Mouse (Mus musculus): ENCODE data around the gene Atg2a.
"Not testable (repeated sequence)": the region's sequence is repeated elsewhere in the genome, so short reads cannot be mapped to it uniquely, and the experiment has no call there.

The Atg2a gene

DNA sequence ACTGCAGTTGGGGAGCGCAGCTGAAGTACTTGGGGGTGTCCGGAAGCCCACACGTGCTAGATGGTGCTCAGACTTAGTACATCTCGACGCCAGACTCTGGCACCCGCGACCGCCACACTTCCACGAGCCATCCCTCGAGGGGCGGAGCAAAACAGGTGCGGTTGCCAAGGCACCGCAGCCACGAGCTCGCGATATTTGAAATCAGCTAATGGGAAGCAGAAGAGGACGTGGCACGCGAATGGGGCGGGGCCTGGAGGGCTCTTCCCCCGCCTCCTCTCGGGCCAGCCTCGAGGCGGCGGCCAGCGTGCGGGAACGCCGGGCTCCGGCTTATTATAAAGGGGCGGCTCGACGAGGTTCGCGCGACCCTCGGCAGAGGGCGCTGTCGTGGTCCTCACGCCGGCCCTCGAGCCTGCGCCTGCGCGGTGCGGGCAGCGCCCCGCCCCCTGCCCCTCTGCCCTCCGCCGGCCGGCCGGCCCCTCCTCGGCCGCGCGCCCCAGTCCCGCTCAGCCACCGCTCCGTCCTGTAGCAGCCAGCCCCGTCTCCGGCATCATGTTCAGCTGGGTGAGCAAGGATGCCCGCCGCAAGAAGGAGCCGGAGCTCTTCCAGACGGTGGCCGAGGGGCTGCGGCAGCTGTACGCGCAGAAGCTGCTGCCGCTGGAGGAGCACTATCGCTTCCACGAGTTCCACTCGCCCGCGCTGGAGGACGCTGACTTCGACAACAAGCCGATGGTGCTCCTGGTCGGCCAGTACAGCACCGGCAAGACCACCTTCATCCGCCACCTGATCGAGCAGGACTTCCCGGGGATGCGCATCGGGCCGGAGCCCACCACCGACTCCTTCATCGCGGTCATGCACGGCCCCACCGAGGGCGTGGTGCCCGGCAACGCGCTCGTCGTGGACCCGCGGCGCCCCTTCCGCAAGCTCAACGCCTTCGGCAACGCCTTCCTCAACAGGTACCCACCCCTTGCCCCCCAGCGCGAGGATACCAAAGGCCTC is 35.3 kb downstream of the Atg2a start, which contains the start of gene Ehd1:
Ehd1 (plus strand) TSS at position 300 of the 996 bp plus-strand sequence.
- DNase-seq = peak; percentile 99

DNA sequence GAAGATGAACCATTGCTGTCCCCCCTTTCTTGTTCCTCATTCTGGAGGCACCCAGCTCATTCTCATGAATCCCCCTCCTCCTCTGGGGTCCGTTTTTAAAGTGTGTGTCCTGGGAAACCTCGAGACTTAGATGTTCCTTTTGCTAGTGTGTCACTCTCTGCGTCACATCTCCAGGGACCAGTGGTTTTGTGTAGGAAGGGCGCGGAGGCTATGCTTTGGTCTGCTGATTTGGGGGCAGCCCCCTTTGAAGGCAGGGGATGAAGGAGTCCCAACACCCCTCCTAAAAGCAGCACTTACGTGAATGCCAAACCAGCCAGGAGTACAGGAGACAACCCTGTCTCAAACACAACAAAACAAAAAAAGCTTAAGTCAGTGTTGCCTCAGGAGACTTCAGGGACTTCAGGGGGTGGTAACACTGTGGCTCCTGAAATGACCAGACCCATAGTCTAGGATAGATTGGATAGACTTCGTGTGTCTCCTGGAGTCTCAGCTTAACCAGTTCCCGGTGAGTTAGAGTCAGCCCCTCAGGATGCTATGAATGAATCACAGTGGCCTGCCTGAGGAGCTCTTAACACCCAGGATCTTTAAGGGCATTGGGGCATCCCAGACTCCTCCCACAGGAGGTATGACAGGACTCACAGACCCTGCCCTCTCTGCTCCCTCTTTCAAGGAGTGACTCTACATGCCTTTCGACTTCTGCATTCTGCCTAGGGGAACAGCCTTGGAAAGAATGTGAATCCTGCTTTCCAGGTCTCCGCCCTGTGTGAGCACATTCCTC is 36.4 kb downstream of the Atg2a start:
- peak; percentile 88 for DNase-seq

DNA sequence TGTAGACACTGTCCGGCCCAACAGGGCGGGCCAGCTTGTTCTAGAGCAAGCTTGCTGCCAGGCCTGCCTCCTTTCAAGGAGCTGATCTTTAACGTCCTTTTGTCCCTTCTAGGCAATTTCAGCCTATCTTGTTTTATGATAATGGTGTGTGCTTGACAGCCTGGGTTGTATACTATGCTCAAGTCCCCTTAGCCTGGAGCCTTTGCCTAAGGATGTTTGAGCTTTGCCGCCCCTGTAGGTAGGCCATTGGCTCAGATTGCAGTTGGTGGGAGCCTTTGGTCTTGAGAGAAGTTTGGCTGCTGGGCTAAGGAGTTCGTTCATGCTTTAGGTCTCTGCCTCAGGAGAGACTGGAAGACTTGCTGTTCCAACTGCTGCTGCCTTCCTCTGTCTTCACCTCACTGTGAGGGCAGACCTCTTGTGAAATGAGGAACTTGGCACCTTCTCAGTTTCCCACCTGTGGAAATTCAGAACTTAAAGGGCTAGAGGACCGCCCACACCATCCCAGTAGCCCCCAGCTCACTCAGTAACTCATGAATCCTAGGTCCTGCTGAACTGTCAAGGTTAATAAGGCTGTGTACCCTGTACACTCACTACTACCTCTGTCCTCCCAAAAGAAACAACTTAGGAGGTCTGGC is 37.1 kb downstream of the Atg2a start:
- DNase-seq = no peak

DNA sequence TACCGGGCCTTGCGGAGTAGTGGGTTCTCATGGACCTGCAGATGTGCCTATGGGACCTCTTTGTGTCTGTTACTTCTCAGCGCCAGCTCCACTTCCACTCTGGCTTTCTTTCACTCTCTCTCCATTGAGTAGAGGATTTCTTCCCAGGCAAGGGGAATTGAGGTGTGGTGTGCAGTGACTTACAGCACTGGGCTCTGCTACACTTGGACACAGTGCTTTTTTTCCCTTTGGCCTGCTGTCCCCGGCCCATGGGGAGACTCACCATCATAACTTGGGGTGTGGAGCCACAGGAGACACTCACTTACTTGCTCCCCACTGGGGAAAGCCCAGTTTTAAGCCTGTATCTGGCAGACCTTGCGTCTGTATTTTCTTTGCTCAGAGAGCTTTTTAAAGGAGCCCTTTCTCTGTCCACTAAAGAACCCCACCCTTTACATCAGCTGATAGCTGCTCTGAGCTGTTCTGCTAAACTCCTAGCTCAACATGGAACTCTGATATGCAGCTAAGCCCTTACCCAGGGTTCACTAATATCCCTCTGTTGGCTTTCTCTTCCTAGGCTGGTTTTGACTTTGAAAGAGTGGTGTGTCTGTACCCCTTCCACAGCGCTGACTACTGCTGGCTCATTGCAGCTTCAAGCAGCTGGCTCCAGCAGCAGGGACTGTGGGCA is 38.1 kb downstream of the Atg2a start:
- no peak for DNase-seq

DNA sequence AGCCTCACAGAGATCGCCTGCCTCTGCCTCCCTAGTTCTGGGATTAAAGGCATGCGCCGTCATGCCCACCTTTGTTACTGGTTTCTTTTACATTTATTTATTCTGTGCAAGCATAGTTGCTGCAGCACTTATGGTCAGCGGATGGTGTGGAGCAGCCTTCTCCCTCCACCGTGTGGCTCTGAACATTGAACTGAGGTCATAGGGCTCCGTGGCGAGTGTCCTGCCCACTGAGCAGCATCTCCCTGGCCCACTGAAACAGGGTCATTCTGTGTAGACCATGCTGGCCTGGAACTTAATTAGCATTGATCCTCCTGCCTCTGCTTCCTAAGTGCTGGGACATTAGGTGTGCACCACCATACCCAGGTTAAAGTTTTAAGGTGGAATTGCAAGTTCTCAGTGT is 39.1 kb downstream of the Atg2a start:
- no peak for DNase-seq

DNA sequence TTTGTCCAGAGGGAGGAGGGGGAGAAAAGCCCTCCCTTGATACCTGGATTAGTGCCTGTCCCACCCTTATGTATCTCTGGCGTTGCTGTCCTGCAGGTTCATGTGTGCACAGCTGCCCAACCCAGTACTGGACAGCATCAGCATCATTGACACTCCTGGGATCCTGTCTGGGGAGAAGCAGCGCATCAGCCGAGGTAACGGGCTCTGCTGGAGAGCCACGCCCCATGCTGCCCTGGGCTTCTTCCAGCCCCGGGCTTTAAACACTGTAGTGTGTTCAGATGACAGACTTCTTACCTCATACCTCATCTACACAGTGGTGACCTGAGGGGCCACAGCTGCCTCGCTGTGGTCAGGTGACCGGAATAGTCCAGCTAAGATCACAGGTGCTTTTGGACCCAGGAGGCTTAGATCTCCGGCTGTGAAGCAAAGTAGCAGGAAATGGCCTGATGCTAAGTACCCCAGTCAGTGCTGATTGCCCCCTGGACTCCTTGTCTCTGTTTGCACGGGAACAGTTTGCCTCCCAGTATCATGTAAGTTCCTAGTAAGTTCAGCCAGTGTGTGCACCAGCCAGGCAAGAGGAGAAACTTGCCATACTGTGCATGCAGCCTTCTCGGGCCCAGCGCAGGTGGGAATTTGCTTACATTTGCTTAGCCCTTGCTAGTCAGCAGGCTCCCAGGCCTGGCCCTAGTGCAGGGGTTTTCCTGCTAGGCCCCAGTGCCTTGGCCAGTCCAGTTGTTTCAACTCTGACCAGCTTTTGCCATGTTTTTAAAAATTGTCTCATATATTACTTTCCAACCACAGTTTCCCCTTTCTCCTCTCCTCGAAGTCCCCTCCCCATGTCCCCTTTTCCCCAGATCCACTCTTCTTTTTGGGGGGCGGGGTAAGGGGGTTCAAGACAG is 39.9 kb downstream of the Atg2a start:
- no peak for DNase-seq

DNA sequence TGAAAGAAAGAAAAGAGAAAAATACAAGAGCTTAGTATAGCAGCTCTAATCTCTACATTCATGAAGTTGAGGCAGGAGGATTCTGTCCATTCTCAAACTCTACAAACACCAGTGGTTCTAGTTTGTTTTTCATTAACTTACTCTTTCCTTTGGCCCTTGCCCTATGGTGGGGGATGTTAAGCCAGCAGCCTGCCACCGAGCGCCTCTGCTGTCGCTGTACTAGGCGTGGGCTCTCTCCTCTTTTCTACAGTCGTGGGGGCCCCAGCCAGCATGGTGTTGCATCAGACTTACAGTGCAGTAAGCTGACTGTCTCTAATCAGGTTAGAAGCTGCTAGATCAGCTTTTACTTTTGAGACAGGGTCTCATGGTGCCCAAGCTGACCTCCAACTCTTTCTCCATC is 41.5 kb downstream of the Atg2a start:
- DNase-seq = no peak

DNA sequence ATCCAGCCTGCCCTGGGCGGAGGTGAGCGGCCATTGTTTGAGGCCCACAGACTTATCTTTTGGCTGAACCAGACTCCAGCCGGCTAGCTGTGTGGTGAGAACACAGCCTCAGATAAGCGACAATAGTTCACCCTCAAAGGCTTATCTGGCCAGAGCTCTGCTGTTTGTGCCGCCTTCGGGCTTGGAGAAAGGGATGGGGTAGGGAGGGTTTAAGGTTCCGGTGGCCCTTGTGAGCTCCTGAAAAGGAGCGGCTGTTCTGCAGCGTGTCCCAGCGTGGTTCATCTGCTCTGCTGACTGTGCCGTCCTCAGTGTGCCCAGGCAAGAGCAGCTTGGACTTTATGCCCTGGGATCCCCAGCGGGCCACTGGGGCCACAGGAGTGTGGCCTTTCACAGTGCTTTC is 43.0 kb downstream of the Atg2a start:
- no peak for DNase-seq

DNA sequence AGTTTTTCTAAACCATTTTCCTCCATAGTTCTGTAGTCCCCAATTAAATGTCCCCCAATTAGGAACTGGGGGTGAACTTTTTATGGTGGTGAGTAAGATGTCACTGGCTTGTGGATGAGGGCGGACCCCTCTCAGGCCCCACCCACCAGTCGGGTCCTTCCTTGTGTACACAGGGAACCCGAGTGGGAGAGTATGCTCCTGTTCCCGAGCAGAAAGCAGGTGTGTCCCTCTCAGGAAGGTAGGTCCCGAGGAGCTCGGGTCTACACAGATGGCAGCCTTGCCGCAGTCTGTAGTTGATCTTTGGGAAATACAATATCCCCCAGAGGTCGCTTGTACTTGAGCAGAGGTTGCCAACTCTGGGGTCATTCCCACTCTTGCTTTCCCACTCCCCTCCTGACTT is 43.8 kb downstream of the Atg2a start:
- no peak for DNase-seq

DNA sequence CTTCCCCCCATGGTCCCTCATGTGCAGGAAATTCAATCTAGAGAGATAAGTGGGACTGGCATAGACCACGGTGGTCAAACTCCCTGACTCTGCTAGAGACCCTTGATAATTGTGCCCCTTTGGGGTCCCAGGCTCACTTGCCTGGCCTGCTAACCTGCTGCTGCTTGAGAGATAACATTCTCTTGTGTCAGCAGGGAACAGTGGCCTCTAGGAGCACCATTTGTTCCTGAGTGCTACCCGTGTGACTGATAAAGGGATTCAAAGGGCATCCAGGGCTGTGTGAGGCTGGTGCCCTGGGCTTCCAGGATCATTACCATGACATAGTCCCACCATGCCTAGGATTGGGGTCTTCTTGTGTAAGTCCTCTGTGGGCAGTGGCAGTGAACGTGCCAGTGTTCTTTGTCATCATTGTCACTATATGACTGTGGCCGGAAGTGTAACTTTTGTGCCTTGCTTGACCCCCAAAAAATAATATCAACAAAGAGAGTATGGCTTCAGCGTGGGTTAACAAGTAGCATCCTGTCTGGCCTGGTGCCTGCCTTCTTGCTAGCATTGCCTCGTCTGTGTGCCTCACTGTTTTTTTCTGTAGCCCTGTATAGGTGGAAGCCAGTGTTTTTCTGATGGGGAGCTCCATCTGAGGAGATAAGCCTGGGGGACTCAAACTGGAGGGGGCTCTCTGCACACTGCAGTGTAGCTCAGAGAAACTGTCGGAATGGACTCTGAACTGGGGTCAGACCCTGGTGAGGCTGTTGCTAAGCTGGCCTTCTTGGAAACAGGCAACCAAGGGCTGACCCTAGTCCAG is 44.4 kb downstream of the Atg2a start:
- no peak for DNase-seq

DNA sequence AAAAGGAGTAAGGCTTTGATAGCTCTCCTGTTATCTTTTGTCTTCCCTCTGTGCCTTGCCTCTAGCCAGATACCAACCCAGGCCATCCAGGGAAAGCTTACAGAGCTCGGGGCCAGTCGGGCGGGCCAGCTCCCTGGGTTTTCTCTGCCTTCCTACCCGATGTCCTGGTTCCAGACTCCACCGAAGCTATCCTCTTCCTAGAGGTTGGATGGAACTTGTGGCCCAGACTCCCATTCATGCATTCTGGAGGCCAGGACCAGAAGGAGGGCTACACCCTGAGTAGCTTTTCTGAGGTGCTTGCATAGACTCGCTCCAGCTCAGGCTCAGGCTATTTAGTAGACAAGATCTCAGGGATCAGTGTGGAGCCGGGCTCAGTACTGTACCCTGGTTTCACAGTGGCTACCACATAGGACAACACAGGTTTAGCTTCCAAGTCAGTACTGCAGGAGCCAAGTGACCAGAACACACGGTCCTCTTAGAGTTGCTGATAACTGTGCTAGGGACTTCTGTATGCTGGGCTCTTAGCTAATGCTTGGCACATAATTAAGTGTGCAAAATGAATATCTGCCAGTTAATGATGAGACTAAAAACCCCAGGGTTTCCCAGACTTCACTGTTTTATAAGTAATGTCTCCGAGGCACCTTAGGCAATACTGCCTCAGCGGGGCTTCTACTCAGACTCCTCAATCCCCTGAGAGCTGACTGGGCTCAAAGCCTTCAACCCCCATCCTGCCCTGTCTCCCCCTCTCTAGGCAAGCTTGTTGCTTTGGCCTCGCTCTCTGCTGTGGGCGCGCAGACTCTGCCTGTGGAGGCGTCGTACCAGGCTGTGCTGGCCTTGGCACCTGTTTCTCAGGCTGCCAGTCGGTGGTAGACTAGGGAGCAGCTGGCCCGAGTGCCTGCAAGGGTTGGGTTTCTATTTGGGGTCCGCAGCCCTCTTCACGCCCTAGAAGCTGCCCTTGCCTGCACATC is 45.2 kb downstream of the Atg2a start:
- DNase-seq = no peak

DNA sequence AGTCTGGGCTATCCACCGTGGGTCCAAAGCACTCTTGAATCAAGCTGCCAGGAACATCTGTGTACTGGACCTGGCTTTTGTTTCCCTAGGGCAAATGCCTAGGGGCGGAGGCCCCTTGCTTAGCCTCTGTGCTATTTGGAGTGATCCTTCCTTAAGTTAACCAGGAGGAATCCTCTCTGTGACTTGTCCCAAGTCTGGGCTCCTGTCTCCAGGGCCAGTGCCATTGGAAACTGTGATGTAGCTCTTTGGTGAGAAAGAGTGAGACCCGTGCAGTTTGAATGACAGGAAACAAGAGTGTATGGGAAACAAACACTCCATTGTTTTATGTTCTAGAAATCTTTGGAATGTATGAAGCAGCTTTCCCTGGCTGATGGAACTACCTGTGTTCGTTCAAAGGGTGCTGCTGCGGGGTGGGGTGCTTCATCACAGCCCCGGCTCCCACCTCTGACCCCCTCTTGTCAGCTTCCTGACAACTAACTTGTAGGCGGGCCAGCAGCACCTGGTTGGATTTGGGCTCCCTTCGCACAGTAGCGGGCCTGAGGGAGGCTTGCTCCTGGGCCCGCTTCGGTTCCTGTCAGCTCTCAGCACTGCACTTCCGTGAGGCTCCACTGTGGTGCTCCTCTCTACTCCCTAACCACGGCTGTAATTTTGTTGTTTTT is 46.9 kb downstream of the Atg2a start:
- no peak for DNase-seq

DNA sequence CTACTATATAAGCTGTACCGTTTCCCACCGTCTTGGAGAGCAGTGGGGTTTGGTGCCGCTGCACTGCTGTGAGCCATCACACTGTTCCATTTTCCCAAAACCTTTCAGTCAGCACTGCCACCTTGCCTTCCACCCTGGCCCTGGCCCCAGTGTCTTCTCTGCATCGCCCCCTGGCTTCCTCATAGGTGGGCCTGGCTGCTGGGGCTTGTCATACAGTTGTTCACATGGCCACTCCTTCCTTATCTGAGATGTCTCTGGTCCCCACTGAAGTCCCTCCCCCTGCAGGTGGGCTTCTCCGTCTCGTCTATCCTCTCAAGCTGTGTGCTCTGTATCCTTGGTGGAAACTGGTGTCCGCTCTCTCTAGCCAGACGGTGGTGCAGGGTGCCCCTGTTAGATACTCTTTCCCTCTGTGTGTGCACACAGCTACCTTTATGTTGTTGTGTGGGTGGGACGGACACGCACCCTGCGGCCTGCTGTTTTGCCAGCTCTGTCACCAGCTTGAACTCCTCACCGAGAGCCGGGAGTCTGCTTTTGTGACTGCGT is 48.3 kb downstream of the Atg2a start:
- DNase-seq = no peak

DNA sequence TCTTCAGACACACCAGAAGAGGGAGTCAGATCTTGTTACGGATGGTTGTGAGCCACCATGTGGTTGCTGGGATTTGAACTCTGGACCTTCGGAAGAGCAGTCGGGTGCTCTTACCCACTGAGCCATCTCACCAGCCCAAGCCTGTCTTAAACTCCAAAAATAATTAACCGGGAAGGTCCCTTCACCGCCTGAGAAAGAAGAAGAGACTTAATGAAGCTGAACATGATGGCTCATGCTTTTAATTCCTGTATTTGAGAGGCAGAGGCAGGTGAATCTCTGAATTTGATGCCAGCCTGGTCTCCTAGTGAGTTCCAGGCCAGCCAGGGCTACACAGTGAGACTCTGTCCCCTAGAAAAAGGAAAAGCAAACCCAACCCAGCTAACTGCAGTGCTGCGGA is 49.2 kb downstream of the Atg2a start:
- DNase-seq = not testable (repeated sequence)

DNA sequence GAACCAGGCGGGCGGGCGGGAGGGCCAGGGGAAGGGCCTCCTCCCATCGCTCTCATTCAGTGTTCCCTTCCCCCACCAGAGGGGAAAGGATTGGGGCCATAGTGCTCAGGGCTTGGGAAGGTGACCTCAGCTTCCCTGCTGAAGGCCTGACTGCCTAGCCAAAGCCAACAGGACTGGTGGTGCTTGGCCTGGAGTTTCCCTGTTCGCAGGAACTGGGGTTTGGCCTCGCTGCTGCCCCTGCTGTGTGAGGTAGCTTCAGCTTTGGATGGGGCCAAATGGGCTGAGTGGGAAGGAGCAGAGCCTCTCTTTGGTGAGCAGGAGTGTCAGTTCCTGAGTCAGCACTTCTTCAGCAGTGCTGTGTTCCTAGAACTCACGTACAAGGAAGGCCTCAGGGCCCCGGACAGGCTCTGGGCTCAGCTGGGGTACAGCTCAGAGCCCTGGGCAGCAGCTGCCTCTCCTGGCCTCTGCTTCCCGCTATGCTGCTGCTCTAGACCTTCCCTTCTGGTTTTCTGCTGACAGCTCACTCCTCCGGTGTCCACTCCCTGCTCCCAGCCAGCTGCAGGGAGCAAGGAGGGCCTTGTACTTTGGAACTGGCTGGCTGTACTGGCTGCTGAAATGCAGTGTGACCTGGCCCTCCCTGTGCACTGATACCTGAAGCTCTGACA is 49.8 kb downstream of the Atg2a start:
- peak; percentile 78 for DNase-seq

DNA sequence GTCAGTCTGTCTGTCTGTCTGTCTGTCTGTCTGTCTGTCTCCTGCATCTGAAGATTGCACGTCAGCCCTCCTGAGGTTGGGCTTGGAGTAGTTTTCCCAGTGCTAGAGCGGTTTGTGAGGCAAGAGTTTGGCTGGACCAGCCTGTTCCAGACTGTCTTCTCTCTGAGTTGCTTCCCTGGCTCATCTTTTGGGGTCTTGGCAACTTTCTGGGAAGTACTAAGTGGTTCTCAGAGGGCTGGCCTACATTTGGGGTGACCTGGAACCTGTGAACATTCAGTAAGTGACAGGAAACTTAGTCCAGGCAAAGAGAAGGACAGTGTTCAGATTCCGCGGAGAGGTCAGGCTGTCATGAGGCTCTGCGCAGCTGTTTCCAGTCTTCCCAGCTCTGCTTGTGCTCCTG is 50.8 kb downstream of the Atg2a start:
- DNase-seq = no peak

DNA sequence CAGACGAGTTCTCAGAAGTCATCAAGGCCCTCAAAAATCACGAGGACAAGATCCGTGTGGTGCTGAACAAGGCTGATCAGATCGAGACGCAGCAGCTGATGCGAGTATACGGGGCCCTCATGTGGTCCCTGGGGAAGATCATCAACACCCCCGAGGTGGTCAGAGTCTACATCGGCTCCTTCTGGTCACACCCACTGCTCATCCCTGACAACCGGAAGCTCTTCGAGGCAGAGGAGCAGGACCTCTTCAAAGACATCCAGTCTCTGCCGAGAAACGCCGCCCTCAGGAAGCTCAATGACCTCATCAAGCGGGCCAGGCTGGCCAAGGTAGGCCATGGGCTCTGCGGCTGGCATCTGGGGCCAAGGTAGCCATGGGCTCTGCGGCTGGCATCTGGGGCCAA is 52.8 kb downstream of the Atg2a start:
- no peak for DNase-seq

DNA sequence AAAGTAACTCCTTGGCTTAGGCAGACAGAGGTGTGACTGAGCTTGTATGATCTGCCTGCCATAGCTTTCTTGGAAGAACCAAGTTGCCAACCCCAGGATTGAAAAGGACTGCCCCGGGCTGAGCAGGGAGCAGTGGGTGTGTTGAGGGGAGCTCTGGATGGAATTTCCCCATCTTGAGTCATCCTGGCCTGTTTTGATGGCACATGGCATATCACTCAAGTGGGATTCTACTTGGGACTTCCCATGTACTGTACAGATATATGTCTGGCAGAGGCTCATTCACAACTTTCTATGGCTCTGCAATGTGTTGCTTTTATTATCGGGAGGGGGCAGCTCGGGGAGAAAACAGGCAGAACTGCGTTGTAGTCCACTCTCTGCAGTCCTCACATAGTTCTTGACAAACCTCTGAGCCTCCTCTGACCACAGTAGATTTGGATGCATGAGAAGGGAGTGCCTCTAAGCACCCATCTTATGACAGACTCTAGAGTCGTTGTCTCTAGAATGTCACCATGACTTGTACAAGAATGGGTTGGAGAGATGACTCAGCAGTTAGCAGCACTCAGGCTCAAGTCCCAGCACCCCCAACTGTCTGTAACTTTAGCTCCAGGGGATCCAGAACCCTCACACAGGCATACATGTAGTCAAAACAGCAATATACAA is 55.2 kb downstream of the Atg2a start:
- DNase-seq = no peak

Data from kidney, postnatal 14 days (tissue).